Mouse (Mus musculus) lung, adult 10 weeks (tissue): Measurements from ENCODE around the gene Phkg2. TPM values are rescaled to one million over a fixed set of nuclear protein-coding genes. Genes with fewer than 3 reads are reported as not detected.

Source experiments
- polyA plus RNA-seq: library from polyadenylated mRNA; stranded (reverse); fragments of 350-450 nt; fragmentation: Illumina TruSeq; extraction: RNeasy Lipid Tissue Mini Kit (QIAGEN cat#74804); gene quantifications from one replicate; pipeline ENCODE4 v1.2.3, GENCODE M21; 2014; ENCODE audit warnings: low read depth, low replicate concordance; ENCODE audit not compliant: insufficient read depth

Phkg2 gene
- 29.0 TPM for polyA plus RNA-seq

GRCm38 (mm10) chr7:127572895-127573471 lies at the start of gene Phkg2:
Phkg2 (plus strand) TSS chr7:127573340.

GRCm38 (mm10) chr7:127561340-127561858 lies 11.7 kb upstream of the Phkg2 start, which contains the start of gene Tmem265:
Tmem265 (plus strand) TSS chr7:127561390.

GRCm38 (mm10) chr7:127588011-127588871 lies 15.1 kb downstream of the Phkg2 start, which contains the start of the genes Ccdc189 and Rnf40:
Ccdc189 (minus strand) TSS chr7:127588595.
Rnf40 (plus strand) TSS chr7:127588767.

GRCm38 (mm10) chr7:127614891-127615843 lies 42.0 kb downstream of the Phkg2 start, which contains the start of gene Zfp629:
Zfp629 (minus strand) TSS chr7:127615797.

Other genes with a start within 250 kb of the Phkg2 start
- gene Zfp768, start 227.8 kb upstream of the Phkg2 start, polyA plus RNA-seq, result 12.4 TPM
- gene Zfp747, start 197.3 kb upstream of the Phkg2 start, polyA plus RNA-seq, result 6.3 TPM
- 2.7 TPM for gene 9130019O22Rik, start 186.2 kb upstream of the Phkg2 start, polyA plus RNA-seq
- 3.5 TPM for gene E430018J23Rik, start 179.7 kb upstream of the Phkg2 start, polyA plus RNA-seq
- gene Zfp764, start 166.5 kb upstream of the Phkg2 start, polyA plus RNA-seq, result 7.3 TPM
- 11.8 TPM for gene Zfp688, start 151.3 kb upstream of the Phkg2 start, polyA plus RNA-seq
- 1.7 TPM for gene Zfp689, start 124.2 kb upstream of the Phkg2 start, polyA plus RNA-seq
- 32.8 TPM for gene Prr14, start 113.7 kb upstream of the Phkg2 start, polyA plus RNA-seq
- gene Fbrs, start 94.1 kb upstream of the Phkg2 start, polyA plus RNA-seq, result 24.3 TPM
- gene Srcap, start 61.4 kb upstream of the Phkg2 start, polyA plus RNA-seq, result 1.8 TPM
- gene Gm42715, start 53.8 kb upstream of the Phkg2 start, polyA plus RNA-seq, result 11.9 TPM
- gene Tmem265, start 11.9 kb upstream of the Phkg2 start, polyA plus RNA-seq, result not detected
- 20.2 TPM for gene Ccdc189, start 15.3 kb downstream of the Phkg2 start, polyA plus RNA-seq
- gene Rnf40, start 15.4 kb downstream of the Phkg2 start, polyA plus RNA-seq, result 24.5 TPM
- gene Zfp629, start 42.5 kb downstream of the Phkg2 start, polyA plus RNA-seq, result 5.9 TPM
- 35.1 TPM for gene Bcl7c, start 135.6 kb downstream of the Phkg2 start, polyA plus RNA-seq
- 5.6 TPM for gene Ctf1, start 139.4 kb downstream of the Phkg2 start, polyA plus RNA-seq
- gene Ctf2, start 158.8 kb downstream of the Phkg2 start, polyA plus RNA-seq, result not detected
- 5.9 TPM for gene Fbxl19, start 171.2 kb downstream of the Phkg2 start, polyA plus RNA-seq
- gene Orai3, start 196.5 kb downstream of the Phkg2 start, polyA plus RNA-seq, result 36.1 TPM
- 6.3 TPM for gene Setd1a, start 203.3 kb downstream of the Phkg2 start, polyA plus RNA-seq
- not detected for gene Gm49388, start 212.3 kb downstream of the Phkg2 start, polyA plus RNA-seq
- gene Hsd3b7, start 227.3 kb downstream of the Phkg2 start, polyA plus RNA-seq, result 43.9 TPM